Mouse (Mus musculus): ENCODE data around the gene Olfr1357. TPM values are rescaled to one million over a fixed set of nuclear protein-coding genes. Genes with fewer than 3 reads are reported as not detected.
A peak's percentile ranks its signal among the peaks of the same experiment; 100 is the strongest.
"Not testable (repeated sequence)": the region's sequence is repeated elsewhere in the genome, so short reads cannot be mapped to it uniquely, and the experiment has no call there.

The Olfr1357 gene
- polyA plus RNA-seq (2016; fragmentation: Nextera tagmentation; extraction: Ambion mirVana), result not detected in 2 replicates

- no peak within 1 kb of the TSS for H3K27ac ChIP-seq
- H3K4me2 ChIP-seq, result no peak within 1 kb of the TSS
- H3K4me3 ChIP-seq (replicated peaks), result no peak within 1 kb of the TSS
- H3K9me3 ChIP-seq, result no peaks in the 10 kb centered on the region
- H3K9ac ChIP-seq (replicated peaks), result no peak within 1 kb of the TSS
- no peaks in the 10 kb centered on the region for H3K27me3 ChIP-seq
- WGBS, result 89% methylated on average over 1 of the region's 1 CpGs
- H3K36me3 ChIP-seq, result no peaks in the 10 kb centered on the region
- ATAC-seq (ENCODE audit: insufficient number of reproducible peaks, insufficient read depth, low FRiP score, low TSS enrichment, low read depth), result no peak
- H3K4me1 ChIP-seq (replicated peaks), result no peaks in the 10 kb centered on the region
Observed at GRCm38 (mm10) chr10:78617974-78618373, at the start of gene Olfr1357. Gene Olfr1357, minus strand, starts transcription at chr10:78618074.

- H3K27ac ChIP-seq; H3K9me3 ChIP-seq; H3K4me1 ChIP-seq (replicated peaks); H3K4me3 ChIP-seq (replicated peaks); H3K36me3 ChIP-seq; ATAC-seq (ENCODE audit: insufficient number of reproducible peaks, insufficient read depth, low FRiP score, low TSS enrichment, low read depth); H3K4me2 ChIP-seq; H3K27me3 ChIP-seq; H3K9ac ChIP-seq (replicated peaks): not testable (repeated sequence)
- WGBS, result 92% methylated on average over 10 of the region's 10 CpGs
Observed at GRCm38 (mm10) chr10:78666696-78667095, 48.8 kb upstream of the Olfr1357 start.

GRCm38 (mm10) chr10:78664546-78664945 is 46.7 kb upstream of the Olfr1357 start:
- no peak overlapping the region for H3K4me2 ChIP-seq
- no peak overlapping the region for H3K9ac ChIP-seq (replicated peaks)
- H3K4me3 ChIP-seq (replicated peaks), result no peak overlapping the region
- H3K4me1 ChIP-seq (replicated peaks), result no peaks in the 10 kb centered on the region
- WGBS, result 88% methylated on average over 1 of the region's 1 CpGs
- H3K27me3 ChIP-seq, result no peaks in the 10 kb centered on the region
- no peaks in the 10 kb centered on the region for H3K9me3 ChIP-seq
- H3K27ac ChIP-seq, result no peak overlapping the region
- H3K36me3 ChIP-seq, result no peaks in the 10 kb centered on the region
- no peak for ATAC-seq (ENCODE audit: insufficient number of reproducible peaks, insufficient read depth, low FRiP score, low TSS enrichment, low read depth)

GRCm38 (mm10) chr10:78661198-78661597 is 43.3 kb upstream of the Olfr1357 start:
- no peak overlapping the region for H3K27ac ChIP-seq
- no peak overlapping the region for H3K4me3 ChIP-seq (replicated peaks)
- ATAC-seq (ENCODE audit: insufficient number of reproducible peaks, insufficient read depth, low FRiP score, low TSS enrichment, low read depth), result no peak
- no peaks in the 10 kb centered on the region for H3K36me3 ChIP-seq
- H3K9ac ChIP-seq (replicated peaks), result no peak overlapping the region
- H3K27me3 ChIP-seq, result no peaks in the 10 kb centered on the region
- H3K4me2 ChIP-seq, result no peak overlapping the region
- WGBS, result 74% methylated on average over 1 of the region's 1 CpGs
- H3K4me1 ChIP-seq (replicated peaks), result no peaks in the 10 kb centered on the region
- no peaks in the 10 kb centered on the region for H3K9me3 ChIP-seq

- no peak for ATAC-seq (ENCODE audit: insufficient number of reproducible peaks, insufficient read depth, low FRiP score, low TSS enrichment, low read depth)
- WGBS, result 14% methylated on average over 6 of the region's 6 CpGs
- Histone ChIP-seq H3K36me3 (no peaks in the 10 kb centered on the region), H3K27ac (no peak overlapping the region), H3K9ac (replicated peaks) (no peak overlapping the region), H3K4me3 (replicated peaks) (no peak overlapping the region), H3K4me2 (peak overlapping the region; percentile 21; the same call in 1 of the 2 replicates), H3K9me3 (no peaks in the 10 kb centered on the region), H3K27me3 (no peaks in the 10 kb centered on the region; the same call in 1 of the 2 replicates), H3K4me1 (replicated peaks) (no peaks in the 10 kb centered on the region)
Observed at GRCm38 (mm10) chr10:78632311-78632710, 14.4 kb upstream of the Olfr1357 start.

- Histone ChIP-seq H3K4me2 (no peak overlapping the region), H3K4me3 (replicated peaks) (no peak overlapping the region), H3K9ac (replicated peaks) (no peak overlapping the region), H3K27ac (no peak overlapping the region), H3K27me3 (no peaks in the 10 kb centered on the region; the same call in 1 of the 2 replicates), H3K36me3 (no peaks in the 10 kb centered on the region), H3K9me3 (no peaks in the 10 kb centered on the region), H3K4me1 (replicated peaks) (no peaks in the 10 kb centered on the region)
- whole genome bisulfite sequencing, result 82% methylated on average over 4 of the region's 4 CpGs
- no peak for ATAC-seq (ENCODE audit: insufficient number of reproducible peaks, insufficient read depth, low FRiP score, low TSS enrichment, low read depth)
Observed at GRCm38 (mm10) chr10:78630194-78630593, 12.3 kb upstream of the Olfr1357 start.

- ATAC-seq (ENCODE audit: insufficient number of reproducible peaks, insufficient read depth, low FRiP score, low TSS enrichment, low read depth), result not testable (repeated sequence)
Observed at GRCm38 (mm10) chr10:78623143-78623542, 5.3 kb upstream of the Olfr1357 start.

GRCm38 (mm10) chr10:78607602-78608001 is 10.3 kb downstream of the Olfr1357 start:
- no peaks in the 10 kb centered on the region for H3K36me3 ChIP-seq
- WGBS, result 67% methylated on average over 3 of the region's 3 CpGs
- no peak overlapping the region for H3K4me3 ChIP-seq (replicated peaks)

More at GRCm38 (mm10) chr10:78623143-78623542, 5.3 kb upstream of the Olfr1357 start:
- H3K9me3 ChIP-seq; H3K4me3 ChIP-seq (replicated peaks); H3K36me3 ChIP-seq; H3K27me3 ChIP-seq; H3K4me2 ChIP-seq; H3K4me1 ChIP-seq (replicated peaks); H3K9ac ChIP-seq (replicated peaks); H3K27ac ChIP-seq: not testable (repeated sequence)
- WGBS, result 84% methylated on average over 3 of the region's 3 CpGs

GRCm38 (mm10) chr10:78605080-78605479 is 12.8 kb downstream of the Olfr1357 start:
- H3K36me3 ChIP-seq, result no peaks in the 10 kb centered on the region
- H3K9ac ChIP-seq (replicated peaks), result no peak overlapping the region
- no peaks in the 10 kb centered on the region for H3K27me3 ChIP-seq
- WGBS, result 51% methylated on average over 3 of the region's 3 CpGs
- H3K4me2 ChIP-seq, result no peak overlapping the region
- no peak overlapping the region for H3K4me3 ChIP-seq (replicated peaks)
- H3K9me3 ChIP-seq, result no peaks in the 10 kb centered on the region
- H3K4me1 ChIP-seq (replicated peaks), result no peaks in the 10 kb centered on the region
- ATAC-seq (ENCODE audit: insufficient number of reproducible peaks, insufficient read depth, low FRiP score, low TSS enrichment, low read depth), result no peak
- no peak overlapping the region for H3K27ac ChIP-seq

More at GRCm38 (mm10) chr10:78607602-78608001, 10.3 kb downstream of the Olfr1357 start:
- H3K27me3 ChIP-seq, result no peaks in the 10 kb centered on the region
- H3K4me2 ChIP-seq, result no peak overlapping the region
- ATAC-seq (ENCODE audit: insufficient number of reproducible peaks, insufficient read depth, low FRiP score, low TSS enrichment, low read depth), result no peak
- H3K9me3 ChIP-seq, result no peaks in the 10 kb centered on the region
- H3K27ac ChIP-seq, result no peak overlapping the region
- no peaks in the 10 kb centered on the region for H3K4me1 ChIP-seq (replicated peaks)
- H3K9ac ChIP-seq (replicated peaks), result no peak overlapping the region

- Histone ChIP-seq H3K9ac (replicated peaks) (no peak overlapping the region), H3K27me3 (no peaks in the 10 kb centered on the region), H3K27ac (no peak overlapping the region), H3K4me3 (replicated peaks) (no peak overlapping the region), H3K9me3 (no peaks in the 10 kb centered on the region), H3K36me3 (no peaks in the 10 kb centered on the region), H3K4me2 (no peak overlapping the region), H3K4me1 (replicated peaks) (no peaks in the 10 kb centered on the region)
- 88% methylated on average over 5 of the region's 5 CpGs for WGBS
- no peak for ATAC-seq (ENCODE audit: insufficient number of reproducible peaks, insufficient read depth, low FRiP score, low TSS enrichment, low read depth)
Observed at GRCm38 (mm10) chr10:78599865-78600264, 18.0 kb downstream of the Olfr1357 start.

- no peak for ATAC-seq (ENCODE audit: insufficient number of reproducible peaks, insufficient read depth, low FRiP score, low TSS enrichment, low read depth)
- no peaks in the 10 kb centered on the region for H3K9me3 ChIP-seq
- H3K9ac ChIP-seq (replicated peaks), result no peak overlapping the region
- H3K4me3 ChIP-seq (replicated peaks), result no peak overlapping the region
- H3K36me3 ChIP-seq, result peaks cover 5% of the 10 kb centered on the region
- H3K27ac ChIP-seq, result no peak overlapping the region
- H3K4me2 ChIP-seq, result no peak overlapping the region
- H3K27me3 ChIP-seq, result no peaks in the 10 kb centered on the region
- peaks cover 14% of the 10 kb centered on the region for H3K4me1 ChIP-seq (replicated peaks)
Observed at GRCm38 (mm10) chr10:78594566-78594965, 23.3 kb downstream of the Olfr1357 start.

- ATAC-seq (ENCODE audit: insufficient number of reproducible peaks, insufficient read depth, low FRiP score, low TSS enrichment, low read depth), result no peak
- Histone ChIP-seq H3K9me3 (no peaks in the 10 kb centered on the region), H3K27ac (no peak overlapping the region), H3K27me3 (no peaks in the 10 kb centered on the region), H3K4me2 (no peak overlapping the region), H3K4me3 (replicated peaks) (no peak overlapping the region), H3K36me3 (peaks cover 9% of the 10 kb centered on the region), H3K4me1 (replicated peaks) (peaks cover 14% of the 10 kb centered on the region), H3K9ac (replicated peaks) (no peak overlapping the region)
- WGBS, result 71% methylated on average over 6 of the region's 6 CpGs
Observed at GRCm38 (mm10) chr10:78594157-78594556, 23.7 kb downstream of the Olfr1357 start.
